Mouse (Mus musculus): ENCODE data around the gene Klf4. TPM values are rescaled to one million over a fixed set of nuclear protein-coding genes. Genes with fewer than 3 reads are reported as not detected.

The Klf4 gene
- polyA plus RNA-seq, 1 experiment from 2014 or later = 12.3 TPM

DNA sequence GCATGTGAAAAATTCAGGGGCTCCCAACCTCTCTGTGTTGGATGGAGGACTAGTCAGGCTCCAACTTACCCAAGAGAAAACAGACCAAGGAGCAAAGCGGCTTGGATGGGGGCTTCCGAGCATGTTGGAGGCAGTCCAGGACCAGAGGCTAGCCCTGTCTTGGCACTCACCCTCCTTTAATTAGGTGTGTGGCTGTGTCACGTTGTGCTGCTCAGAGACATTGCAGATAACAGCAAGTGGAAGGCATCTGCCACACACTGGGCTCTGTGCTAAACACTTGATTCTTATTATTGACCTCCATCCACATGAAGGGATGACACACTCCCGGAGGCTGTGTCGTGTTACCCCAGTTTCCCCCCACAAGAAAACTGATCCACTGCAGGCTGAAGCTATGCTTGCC is 53.9 kb downstream of the Klf4 start:
- Histone ChIP-seq H3K27me3 (no peaks in the 10 kb centered on the region), H3K4me1 (peaks cover 17% of the 10 kb centered on the region; the same call in 1 of the 2 replicates), H3K36me3 (no peaks in the 10 kb centered on the region), H3K9ac (no peak overlapping the region), H3K4me2 (replicated peaks) (no peak overlapping the region), H3K9me3 (no peaks in the 10 kb centered on the region), H3K4me3 (no peak overlapping the region), H3K27ac (no peak overlapping the region)
- ATAC-seq (ENCODE audit: low FRiP score, low read depth) = no peak
- 59% methylated on average over 5 of the region's 5 CpGs for WGBS

DNA sequence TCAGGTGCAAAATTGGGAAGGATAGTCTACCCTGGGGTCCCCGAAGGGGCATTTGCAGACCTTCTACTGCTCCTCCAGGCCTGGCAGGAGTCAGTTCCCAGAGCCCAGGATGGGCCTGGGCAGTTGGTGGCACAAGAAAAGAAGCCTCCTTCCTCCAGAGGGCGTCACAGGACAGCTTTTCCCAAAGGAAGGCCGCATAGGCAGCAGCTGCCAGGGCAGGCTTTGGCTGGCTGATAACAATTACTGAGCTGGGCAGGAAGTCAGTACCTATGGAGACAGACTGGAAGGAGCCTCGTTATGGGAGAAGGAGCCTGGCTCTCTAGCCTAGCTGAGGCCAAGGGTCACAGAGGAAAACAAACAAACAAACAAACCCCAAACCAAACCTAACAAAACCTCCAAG is 54.3 kb downstream of the Klf4 start:
- WGBS = 27% methylated on average over 4 of the region's 4 CpGs

DNA sequence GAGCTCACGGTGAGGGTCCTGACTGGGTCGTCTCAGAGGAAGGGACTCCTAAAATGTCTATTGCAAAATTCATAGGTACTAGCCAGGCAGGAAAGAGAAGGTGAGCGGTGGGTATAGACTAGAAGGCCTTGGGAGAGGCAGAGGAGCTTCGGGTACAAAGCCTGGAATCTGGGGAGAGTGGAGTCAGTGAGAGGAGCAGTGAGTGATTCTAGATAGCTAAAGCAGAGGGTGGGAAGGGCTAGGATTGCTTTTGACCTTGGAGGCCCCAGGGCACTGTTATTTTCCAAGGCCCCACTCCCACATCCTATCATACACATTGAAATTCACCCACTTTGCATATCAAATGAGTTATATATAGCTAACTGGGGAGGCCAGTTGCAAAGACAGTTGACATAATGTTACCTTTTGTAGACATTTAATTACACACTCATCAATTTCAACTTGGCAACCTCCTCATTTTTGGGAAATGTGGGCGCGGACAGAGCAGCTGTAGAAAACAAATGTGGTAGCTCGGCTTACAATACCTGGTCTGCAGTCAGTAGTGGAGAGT is 55.0 kb downstream of the Klf4 start:
- Histone ChIP-seq H3K9ac (no peak overlapping the region), H3K36me3 (no peaks in the 10 kb centered on the region), H3K27ac (no peak overlapping the region), H3K9me3 (no peaks in the 10 kb centered on the region), H3K4me1 (peaks cover 17% of the 10 kb centered on the region; the same call in 1 of the 2 replicates), H3K27me3 (no peaks in the 10 kb centered on the region), H3K4me2 (replicated peaks) (no peak overlapping the region), H3K4me3 (no peak overlapping the region)
- WGBS = 83% methylated on average over 7 of the region's 7 CpGs
- ATAC-seq (ENCODE audit: low FRiP score, low read depth) = no peak

More for the DNA sequence above, 54.3 kb downstream of the Klf4 start:
- Histone ChIP-seq H3K4me2 (replicated peaks) (no peak overlapping the region), H3K36me3 (no peaks in the 10 kb centered on the region), H3K9ac (no peak overlapping the region), H3K27me3 (no peaks in the 10 kb centered on the region), H3K4me3 (no peak overlapping the region), H3K27ac (no peak overlapping the region), H3K4me1 (peaks cover 17% of the 10 kb centered on the region; the same call in 1 of the 2 replicates), H3K9me3 (no peaks in the 10 kb centered on the region)
- no peak for ATAC-seq (ENCODE audit: low FRiP score, low read depth)

Other genes starting within 250 kb of the Klf4 start
- 79.1 and 90.8 TPM in 2 replicates for gene Rad23b, start 182.4 kb downstream of the Klf4 start, polyA plus RNA-seq (2015; fragmentation: Nextera tagmentation; extraction: Ambion mirVana)